12 mouse cellular contexts compared by ENCODE assay signal in the genomic region with DNA sequence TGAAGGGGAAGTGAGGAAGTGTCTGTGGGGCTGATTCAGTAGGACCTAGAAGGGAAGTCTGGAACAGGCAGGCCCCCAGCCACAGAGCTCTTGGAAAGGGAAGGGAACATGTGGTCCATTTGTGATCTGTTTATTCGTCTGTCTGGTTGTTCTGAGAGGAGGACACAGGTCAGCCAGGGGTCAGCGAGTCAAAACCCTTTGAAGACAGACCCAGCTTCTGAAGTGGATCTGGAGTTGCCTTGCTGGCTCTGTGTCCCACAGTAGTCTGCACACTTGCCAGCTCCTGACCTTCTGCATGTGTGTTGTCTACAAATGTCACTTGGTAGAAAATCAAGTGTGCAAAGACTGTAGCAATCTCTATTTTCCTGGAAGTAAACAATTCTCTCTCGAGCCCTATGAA.
DNase-seq lines count a peak whose midpoint lies in the region; ATAC-seq and TF ChIP-seq lines count a peak whose summit lies in the region.
"Had no signal": no experiment of that assay in that cellular context is flagged by ENCODE, and none has a peak within 500 bp of the region (broad histone marks: within the 10 kb centered on the region; RNA-seq: fewer than 3 reads in every experiment).

No protein-coding gene starts in this region.

- no peaks in the 10 kb centered on the region for H3K36me3 ChIP-seq in kidney, embryonic 14.5 days (ENCODE audit: control insufficient read depth, insufficient read depth, low read length)
- no peaks in the 10 kb centered on the region for H3K36me3 ChIP-seq in stomach, embryonic 15.5 days
- H3K36me3 ChIP-seq in thymus, adult 2 months (ENCODE audit: control insufficient read depth, insufficient read depth, low read length), result no peaks in the 10 kb centered on the region
- H3K36me3 ChIP-seq: embryonic facial prominence, embryonic 15.5 days had no signal

- ATAC-seq in kidney, embryonic 14.5 days (ENCODE audit: low FRiP score, low TSS enrichment), result no peak
- ATAC-seq in stomach, embryonic 15.5 days (ENCODE audit: insufficient read depth, low FRiP score, low read depth), result peak; percentile 22; the same call in 1 of the 2 replicates
- ATAC-seq: inflammation-experienced regulatory T-cells, adult 6 months had no signal

- no peak overlapping the region for H3K4me2 ChIP-seq in kidney, embryonic 14.5 days (replicated peaks; ENCODE audit: low read depth, low read length)
- H3K4me2 ChIP-seq in stomach, embryonic 15.5 days, result no peak overlapping the region
- H3K4me2 ChIP-seq: embryonic facial prominence, embryonic 15.5 days had no signal

- H3K27me3 ChIP-seq in kidney, embryonic 14.5 days (ENCODE audit: control insufficient read depth, insufficient read depth, low read length), result no peaks in the 10 kb centered on the region
- no peaks in the 10 kb centered on the region for H3K27me3 ChIP-seq in stomach, embryonic 15.5 days (replicated peaks)
- H3K27me3 ChIP-seq in thymus, adult 2 months (ENCODE audit: control insufficient read depth, insufficient read depth, low read length), result no peaks in the 10 kb centered on the region
- H3K27me3 ChIP-seq: embryonic facial prominence, embryonic 15.5 days had no signal

- no peaks in the 10 kb centered on the region for H3K4me1 ChIP-seq in kidney, embryonic 14.5 days (ENCODE audit: control insufficient read depth, insufficient read depth, low read length)
- no peaks in the 10 kb centered on the region for H3K4me1 ChIP-seq in stomach, embryonic 15.5 days
- no peaks in the 10 kb centered on the region for H3K4me1 ChIP-seq in thymus, adult 2 months (replicated peaks; ENCODE audit: control insufficient read depth, insufficient read depth, low read length)
- H3K4me1 ChIP-seq: embryonic facial prominence, embryonic 15.5 days had no signal

- no peak overlapping the region for H3K27ac ChIP-seq in kidney, embryonic 14.5 days (ENCODE audit: low read depth, low read length)
- no peak overlapping the region for H3K27ac ChIP-seq in stomach, embryonic 15.5 days
- H3K27ac ChIP-seq in thymus, adult 2 months (ENCODE audit: control insufficient read depth, insufficient read depth, low read length), result no peak overlapping the region
- H3K27ac ChIP-seq: embryonic facial prominence, embryonic 15.5 days had no signal

- no peak for TF ChIP-seq POLR2A in thymus, adult 2 months (IDR thresholded peaks at IDR 0.05; ENCODE audit: control insufficient read depth, extremely low read depth, insufficient read depth, low read length, poor library complexity)

- H3K4me3 ChIP-seq in kidney, embryonic 14.5 days (ENCODE audit: low read length), result no peak overlapping the region
- no peak overlapping the region for H3K4me3 ChIP-seq in stomach, embryonic 15.5 days (replicated peaks)
- H3K4me3 ChIP-seq in thymus, adult 2 months (ENCODE audit: control insufficient read depth, insufficient read depth, low read length), result no peak overlapping the region
- H3K4me3 ChIP-seq: embryonic facial prominence, embryonic 15.5 days had no signal

- no peak for TF ChIP-seq CTCF in thymus, adult 2 months (IDR thresholded peaks at IDR 0.05; ENCODE audit: borderline replicate concordance, control insufficient read depth, extremely low read depth, insufficient read depth, low read length, poor library complexity)

- H3K9me3 ChIP-seq in kidney, embryonic 14.5 days (ENCODE audit: control insufficient read depth, low read length), result no peaks in the 10 kb centered on the region; the same call in 1 of the 2 replicates
- H3K9me3 ChIP-seq in stomach, embryonic 15.5 days, result no peaks in the 10 kb centered on the region
- H3K9me3 ChIP-seq: embryonic facial prominence, embryonic 15.5 days had no signal

- 10% methylated on average over 3 of the region's 3 CpGs for WGBS in kidney, embryonic 14.5 days
- 13% methylated on average over 3 of the region's 3 CpGs for WGBS in stomach, embryonic 15.5 days
- WGBS in thymus, adult 2 months, result 56% methylated on average over 3 of the region's 3 CpGs

- peak; percentile 11 for DNase-seq in kidney, adult 18-20 months
- DNase-seq in gastrocnemius, postnatal 25 days, result peak; percentile 40
- peak; percentile 27 to 47 for DNase-seq in kidney, postnatal 36 days
- DNase-seq in testis, postnatal 14 days (ENCODE audit: low spot score), result no peak
- DNase-seq in right cerebral cortex, postnatal 10 days (ENCODE audit: low spot score in 2 of 2), result no peak
- DNase-seq in thymus, adult 2 months, result no peak
- DNase-seq: liver; thymus, adult 18-20 months had no signal

- H3K9ac ChIP-seq in kidney, embryonic 14.5 days (ENCODE audit: low read depth, low read length), result no peak overlapping the region
- H3K9ac ChIP-seq in stomach, embryonic 15.5 days, result no peak overlapping the region
- H3K9ac ChIP-seq: embryonic facial prominence, embryonic 15.5 days had no signal

Comparison
In these comparisons a context has a peak if more than half of its experiments do, and no peak if none do; other contexts are left out.
1. DNase-seq: peak in kidney, adult 18-20 months (single experiment), gastrocnemius, postnatal 25 days (single experiment) and kidney, postnatal 36 days (2 of 2); none in testis, postnatal 14 days (single experiment), right cerebral cortex, postnatal 10 days (0 of 2) and thymus, adult 2 months (single experiment).